Mouse (Mus musculus): ENCODE measurements at regions not wholly inside any gene's neighbourhood (a gene's known extent, or its start where the extent isn't known, plus 50 kb on each side); places are given as distances from the start of the nearest gene placed in this dataset.
A peak's percentile ranks its signal among the peaks of the same experiment; 100 is the strongest.

GRCm38 (mm10) chr10:126373906-126374305, 407.9 kb downstream of the Lrig3 start:
- intact Hi-C loops (cut with DNase I), result no loop called here
- Histone ChIP-seq H3K79me2 (replicated peaks; ENCODE audit: control insufficient read depth, insufficient read depth, low read length) (no peaks in the 10 kb centered on the region), H3K9ac (ENCODE audit: low read depth, low read length) (no peak overlapping the region), H3K36me3 (ENCODE audit: control insufficient read depth, insufficient read depth, low read length) (0 out of 2 replicates have a peak, but pooled peaks cover under 1% of the 10 kb centered on the region), H3K4me3 (no peak overlapping the region), H3K27ac (no peak overlapping the region), H3K27me3 (ENCODE audit: control insufficient read depth, insufficient read depth, low read length) (no peaks in the 10 kb centered on the region), H3K4me1 (ENCODE audit: control insufficient read depth, insufficient read depth, low read length) (peaks cover 2% of the 10 kb centered on the region; the same call in 1 of the 2 replicates)
- no peak for DNase-seq
- WGBS, result 57% methylated on average over 6 of the region's 6 CpGs
- TF ChIP-seq POLR2A (IDR thresholded peaks at IDR 0.05; ENCODE audit: insufficient read depth, low read depth, low read length), result no peak

DNA sequence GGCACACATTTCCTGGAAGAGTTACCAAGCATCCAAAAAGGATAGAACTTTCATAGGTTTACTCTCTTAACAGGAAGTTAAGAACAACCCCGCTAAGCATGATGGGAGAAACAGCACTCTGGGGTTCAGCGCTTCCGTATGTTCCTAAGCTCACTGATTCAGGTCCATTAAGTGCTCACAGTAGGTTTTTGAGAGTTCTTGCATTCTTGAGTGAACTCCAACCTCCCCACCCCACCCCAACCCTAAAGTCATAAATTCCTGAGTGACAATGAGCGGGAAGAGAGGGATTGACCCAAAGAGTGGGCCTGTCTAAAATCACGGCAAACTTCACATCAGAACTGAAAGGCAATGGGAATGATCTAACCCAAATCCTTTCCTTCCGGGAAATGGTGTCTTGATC, 405.9 kb downstream of the Lrig3 start:
- intact Hi-C loops (cut with DNase I), result no loop called here
- H3K79me2 ChIP-seq (replicated peaks; ENCODE audit: control insufficient read depth, insufficient read depth, low read length), result no peaks in the 10 kb centered on the region
- no peak overlapping the region for H3K9ac ChIP-seq (ENCODE audit: low read depth, low read length)
- 0 out of 2 replicates have a peak, but pooled peaks cover 2% of the 10 kb centered on the region for H3K27me3 ChIP-seq (ENCODE audit: control insufficient read depth, insufficient read depth, low read length)
- WGBS, result 92% methylated on average over 6 of the region's 6 CpGs
- DNase-seq, result no peak
- no peak overlapping the region for H3K27ac ChIP-seq
- no peak for TF ChIP-seq CTCF (IDR thresholded peaks at IDR 0.05)
- peaks cover 1% of the 10 kb centered on the region; the same call in 1 of the 2 replicates for H3K4me1 ChIP-seq (ENCODE audit: control insufficient read depth, insufficient read depth, low read length)
- no peaks in the 10 kb centered on the region for H3K36me3 ChIP-seq (ENCODE audit: control insufficient read depth, insufficient read depth, low read length)
- H3K4me3 ChIP-seq, result no peak overlapping the region

GRCm38 (mm10) chr10:126349076-126349475, 383.1 kb downstream of the Lrig3 start:
- H3K27me3 ChIP-seq (ENCODE audit: control insufficient read depth, insufficient read depth, low read length), result no peaks in the 10 kb centered on the region
- no peak overlapping the region for H3K9ac ChIP-seq (ENCODE audit: low read depth, low read length)
- H3K36me3 ChIP-seq (ENCODE audit: control insufficient read depth, insufficient read depth, low read length), result no peaks in the 10 kb centered on the region
- DNase-seq, result no peak
- TF ChIP-seq POLR2A (IDR thresholded peaks at IDR 0.05; ENCODE audit: insufficient read depth, low read depth, low read length) (no peak), EP300 (IDR thresholded peaks at IDR 0.05; ENCODE audit: insufficient read depth, low read depth, low read length) (no peak), CTCF (IDR thresholded peaks at IDR 0.05) (no peak)
- 79% methylated on average over 11 of the region's 11 CpGs for WGBS
- no peak overlapping the region for H3K4me3 ChIP-seq
- H3K79me2 ChIP-seq (replicated peaks; ENCODE audit: control insufficient read depth, insufficient read depth, low read length), result no peaks in the 10 kb centered on the region
- no peak overlapping the region for H3K27ac ChIP-seq
- H3K4me1 ChIP-seq (ENCODE audit: control insufficient read depth, insufficient read depth, low read length), result no peaks in the 10 kb centered on the region
- intact Hi-C loops (cut with DNase I), result no loop called here

DNA sequence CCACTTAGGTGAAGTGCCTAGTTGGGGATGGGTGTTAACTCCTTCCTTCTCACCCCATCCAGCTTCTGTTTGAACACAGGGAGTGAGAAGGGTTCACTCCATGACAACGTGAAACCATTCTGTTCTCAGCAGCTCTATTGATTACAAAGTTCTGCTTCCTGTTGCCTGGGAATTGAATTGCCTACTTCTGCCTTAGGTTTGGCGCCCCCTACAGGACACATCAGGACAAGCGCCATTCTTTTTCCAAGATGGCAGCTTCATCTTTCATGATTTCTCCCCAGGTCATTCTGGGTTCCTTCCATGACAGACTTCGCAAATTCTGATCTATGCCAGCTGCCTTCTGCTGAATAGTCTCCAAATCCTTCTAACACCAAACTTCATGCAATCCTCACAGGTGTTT, 371.5 kb downstream of the Lrig3 start:
- Histone ChIP-seq H3K9ac (ENCODE audit: low read depth, low read length) (no peak overlapping the region), H3K36me3 (ENCODE audit: control insufficient read depth, insufficient read depth, low read length) (no peaks in the 10 kb centered on the region), H3K4me3 (no peak overlapping the region), H3K27ac (no peak overlapping the region), H3K27me3 (ENCODE audit: control insufficient read depth, insufficient read depth, low read length) (no peaks in the 10 kb centered on the region), H3K4me1 (ENCODE audit: control insufficient read depth, insufficient read depth, low read length) (no peaks in the 10 kb centered on the region), H3K79me2 (replicated peaks; ENCODE audit: control insufficient read depth, insufficient read depth, low read length) (no peaks in the 10 kb centered on the region)
- peak; percentile 38 for TF ChIP-seq CTCF (IDR thresholded peaks at IDR 0.05)
- no peak for TF ChIP-seq EP300 (IDR thresholded peaks at IDR 0.05; ENCODE audit: insufficient read depth, low read depth, low read length)
- WGBS, result 65% methylated on average over 4 of the region's 4 CpGs
- no peak for DNase-seq
- intact Hi-C loops (cut with DNase I), result loop anchor here (10.0 kb wide), 1 partner anchor 553 kb away; no protein-coding TSS in a partner anchor

DNA sequence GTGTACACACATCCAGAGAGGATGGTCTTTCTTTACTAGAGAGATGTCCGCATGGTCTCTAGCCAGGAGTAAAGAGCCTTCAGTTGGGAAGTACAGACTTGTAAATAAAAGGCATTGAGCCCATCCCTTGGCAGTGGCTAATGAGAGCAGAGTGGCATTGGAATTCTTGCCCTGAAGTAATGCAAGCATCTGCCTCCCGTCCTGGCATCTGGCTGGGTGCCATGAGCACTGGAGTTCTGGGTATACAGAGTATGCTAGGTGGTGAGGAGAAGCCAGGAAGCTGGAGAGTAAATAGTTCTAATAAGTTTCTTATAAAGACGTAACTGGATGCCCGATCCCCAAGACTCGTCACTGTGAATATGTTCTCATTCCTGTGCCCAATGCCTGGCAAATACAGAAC, 367.8 kb downstream of the Lrig3 start:
- no peak for TF ChIP-seq CTCF (IDR thresholded peaks at IDR 0.05)
- no peak for TF ChIP-seq EP300 (IDR thresholded peaks at IDR 0.05; ENCODE audit: insufficient read depth, low read depth, low read length)
- no peak for TF ChIP-seq POLR2A (IDR thresholded peaks at IDR 0.05; ENCODE audit: insufficient read depth, low read depth, low read length)

GRCm38 (mm10) chr10:126330305-126330969, 364.5 kb downstream of the Lrig3 start:
- peak; percentile 85 to 88 for DNase-seq
- WGBS, result 8% methylated on average over 17 of the region's 17 CpGs
- no peaks in the 10 kb centered on the region for H3K4me1 ChIP-seq (ENCODE audit: control insufficient read depth, insufficient read depth, low read length)
- no peak overlapping the region for H3K9ac ChIP-seq (ENCODE audit: low read depth, low read length)
- no peaks in the 10 kb centered on the region for H3K79me2 ChIP-seq (replicated peaks; ENCODE audit: control insufficient read depth, insufficient read depth, low read length)
- no peak overlapping the region for H3K4me3 ChIP-seq
- TF ChIP-seq CTCF (IDR thresholded peaks at IDR 0.05) (peak; percentile 92), POLR2A (IDR thresholded peaks at IDR 0.05; ENCODE audit: insufficient read depth, low read depth, low read length) (no peak)
- H3K27me3 ChIP-seq (ENCODE audit: control insufficient read depth, insufficient read depth, low read length), result 0 out of 2 replicates have a peak, but pooled peaks cover 3% of the 10 kb centered on the region
- no peaks in the 10 kb centered on the region for H3K36me3 ChIP-seq (ENCODE audit: control insufficient read depth, insufficient read depth, low read length)
- H3K27ac ChIP-seq, result no peak overlapping the region
- intact Hi-C loops (cut with DNase I), result loop anchor here (10.0 kb wide), 1 partner anchor 546 kb away; no protein-coding TSS in a partner anchor

More for the DNA sequence above, 367.8 kb downstream of the Lrig3 start:
- 0 out of 2 replicates have a peak, but pooled peaks cover 3% of the 10 kb centered on the region for H3K27me3 ChIP-seq (ENCODE audit: control insufficient read depth, insufficient read depth, low read length)
- H3K27ac ChIP-seq, result no peak overlapping the region
- intact Hi-C loops (cut with DNase I), result loop anchor here (10.0 kb wide), 1 partner anchor 549 kb away; no protein-coding TSS in a partner anchor
- H3K36me3 ChIP-seq (ENCODE audit: control insufficient read depth, insufficient read depth, low read length), result no peaks in the 10 kb centered on the region
- H3K4me1 ChIP-seq (ENCODE audit: control insufficient read depth, insufficient read depth, low read length), result no peaks in the 10 kb centered on the region
- 85% methylated on average over 5 of the region's 5 CpGs for WGBS
- DNase-seq, result no peak
- H3K79me2 ChIP-seq (replicated peaks; ENCODE audit: control insufficient read depth, insufficient read depth, low read length), result no peaks in the 10 kb centered on the region
- no peak overlapping the region for H3K4me3 ChIP-seq
- no peak overlapping the region for H3K9ac ChIP-seq (ENCODE audit: low read depth, low read length)

Measured in heart, adult 2 months (tissue).